Mouse (Mus musculus): ENCODE results near the gene Meis2. TPM values are rescaled to one million over a fixed set of nuclear protein-coding genes. Genes with fewer than 3 reads are reported as not detected.
A peak's percentile ranks its signal among the peaks of the same experiment; 100 is the strongest.

Meis2 gene
- polyA plus RNA-seq, 1 experiment from 2014 or later = 117 TPM

- DNase-seq (ENCODE audit: low spot score) (no peak), ATAC-seq (ENCODE audit: insufficient read depth, low FRiP score, low TSS enrichment) (no peak)
- 2% methylated on average over 13 of the region's 13 CpGs for WGBS
- peak overlapping the region; percentile 26 for H3K4me3 ChIP-seq (ENCODE audit: low read depth, low read length)
- peak overlapping the region; percentile 55 for H3K4me2 ChIP-seq (ENCODE audit: low read depth)
- H3K4me1 ChIP-seq (ENCODE audit: control insufficient read depth, insufficient read depth, low read length) = peaks cover 43% of the 10 kb centered on the region
- H3K27ac ChIP-seq (ENCODE audit: low read depth, low read length) = 0 out of 2 replicates have a peak overlapping the region, but pooled peaks have one; percentile 45
- 0 out of 2 replicates have a peak overlapping the region, but pooled peaks have one; percentile 9 for H3K9ac ChIP-seq (ENCODE audit: low read length)
- peaks cover 11% of the 10 kb centered on the region; the same call in 1 of the 2 replicates for H3K27me3 ChIP-seq (ENCODE audit: control insufficient read depth, insufficient read depth, low read length)
- no peaks in the 10 kb centered on the region for H3K36me3 ChIP-seq (ENCODE audit: control insufficient read depth, insufficient read depth, low read length)
- H3K9me3 ChIP-seq (ENCODE audit: control insufficient read depth, low read length) = no peaks in the 10 kb centered on the region
Measured at GRCm38 (mm10) chr2:115856401-115857073, 209.1 kb downstream of the Meis2 start.

- Histone ChIP-seq H3K9me3 (ENCODE audit: control insufficient read depth, low read length) (no peaks in the 10 kb centered on the region), H3K4me1 (ENCODE audit: control insufficient read depth, insufficient read depth, low read length) (peaks cover 36% of the 10 kb centered on the region), H3K36me3 (ENCODE audit: control insufficient read depth, insufficient read depth, low read length) (no peaks in the 10 kb centered on the region), H3K27ac (ENCODE audit: low read depth, low read length) (peak overlapping the region; percentile 45; the same call in 1 of the 2 replicates), H3K4me2 (ENCODE audit: low read depth) (peak overlapping the region; percentile 55), H3K27me3 (ENCODE audit: control insufficient read depth, insufficient read depth, low read length) (peaks cover 11% of the 10 kb centered on the region; the same call in 1 of the 2 replicates), H3K9ac (ENCODE audit: low read length) (0 out of 2 replicates have a peak overlapping the region, but pooled peaks have one; percentile 9), H3K4me3 (ENCODE audit: low read depth, low read length) (peak overlapping the region; percentile 26)
- under 1% methylated on average over 33 of the region's 33 CpGs for WGBS
- DNase-seq (ENCODE audit: low spot score) = peak; percentile 91
- peak; percentile 29 for ATAC-seq (ENCODE audit: insufficient read depth, low FRiP score, low TSS enrichment)
Measured at GRCm38 (mm10) chr2:115855511-115856400, 209.9 kb downstream of the Meis2 start.

- Histone ChIP-seq H3K9me3 (ENCODE audit: control insufficient read depth, low read length) (no peaks in the 10 kb centered on the region), H3K4me1 (ENCODE audit: control insufficient read depth, insufficient read depth, low read length) (peaks cover 33% of the 10 kb centered on the region), H3K36me3 (ENCODE audit: control insufficient read depth, insufficient read depth, low read length) (no peaks in the 10 kb centered on the region), H3K9ac (ENCODE audit: low read length) (peak overlapping the region; percentile 44), H3K27me3 (ENCODE audit: control insufficient read depth, insufficient read depth, low read length) (peaks cover 11% of the 10 kb centered on the region; the same call in 1 of the 2 replicates), H3K4me3 (ENCODE audit: low read depth, low read length) (peak overlapping the region; percentile 23), H3K4me2 (ENCODE audit: low read depth) (peak overlapping the region; percentile 46), H3K27ac (ENCODE audit: low read depth, low read length) (no peak overlapping the region)
- under 1% methylated on average over 25 of the region's 25 CpGs for WGBS
- no peak for ATAC-seq (ENCODE audit: insufficient read depth, low FRiP score, low TSS enrichment)
- no peak for DNase-seq (ENCODE audit: low spot score)
Measured at GRCm38 (mm10) chr2:115854828-115855311, 210.8 kb downstream of the Meis2 start.

- no peak for DNase-seq (ENCODE audit: low spot score)
- Histone ChIP-seq H3K4me2 (ENCODE audit: low read depth) (peak overlapping the region; percentile 46), H3K9me3 (ENCODE audit: control insufficient read depth, low read length) (no peaks in the 10 kb centered on the region), H3K27me3 (ENCODE audit: control insufficient read depth, insufficient read depth, low read length) (peaks cover 11% of the 10 kb centered on the region; the same call in 1 of the 2 replicates), H3K9ac (ENCODE audit: low read length) (no peak overlapping the region; the same call in 1 of the 2 replicates), H3K27ac (ENCODE audit: low read depth, low read length) (no peak overlapping the region), H3K4me3 (ENCODE audit: low read depth, low read length) (peak overlapping the region; percentile 23; the same call in 1 of the 2 replicates), H3K4me1 (ENCODE audit: control insufficient read depth, insufficient read depth, low read length) (peaks cover 33% of the 10 kb centered on the region), H3K36me3 (ENCODE audit: control insufficient read depth, insufficient read depth, low read length) (no peaks in the 10 kb centered on the region)
- WGBS = 7% methylated on average over 14 of the region's 14 CpGs
- ATAC-seq (ENCODE audit: insufficient read depth, low FRiP score, low TSS enrichment) = no peak
Measured at GRCm38 (mm10) chr2:115854007-115854827, 211.4 kb downstream of the Meis2 start.

GRCm38 (mm10) chr2:115853221-115853620 is 212.4 kb downstream of the Meis2 start:
- WGBS = 9% methylated on average over 4 of the region's 4 CpGs
- Histone ChIP-seq H3K36me3 (ENCODE audit: control insufficient read depth, insufficient read depth, low read length) (no peaks in the 10 kb centered on the region), H3K4me1 (ENCODE audit: control insufficient read depth, insufficient read depth, low read length) (peaks cover 33% of the 10 kb centered on the region), H3K4me2 (ENCODE audit: low read depth) (peak overlapping the region; percentile 57), H3K9me3 (ENCODE audit: control insufficient read depth, low read length) (no peaks in the 10 kb centered on the region), H3K9ac (ENCODE audit: low read length) (no peak overlapping the region; the same call in 1 of the 2 replicates), H3K27me3 (ENCODE audit: control insufficient read depth, insufficient read depth, low read length) (peaks cover 11% of the 10 kb centered on the region; the same call in 1 of the 2 replicates), H3K27ac (ENCODE audit: low read depth, low read length) (no peak overlapping the region), H3K4me3 (ENCODE audit: low read depth, low read length) (no peak overlapping the region)
- ATAC-seq (ENCODE audit: insufficient read depth, low FRiP score, low TSS enrichment) (no peak), DNase-seq (ENCODE audit: low spot score) (no peak)

GRCm38 (mm10) chr2:115852615-115853014 is 213.0 kb downstream of the Meis2 start:
- Histone ChIP-seq H3K4me3 (ENCODE audit: low read depth, low read length) (peak overlapping the region; percentile 30), H3K9ac (ENCODE audit: low read length) (peak overlapping the region; percentile 50), H3K4me2 (ENCODE audit: low read depth) (peak overlapping the region; percentile 57), H3K4me1 (ENCODE audit: control insufficient read depth, insufficient read depth, low read length) (peaks cover 33% of the 10 kb centered on the region), H3K27me3 (ENCODE audit: control insufficient read depth, insufficient read depth, low read length) (peaks cover 11% of the 10 kb centered on the region; the same call in 1 of the 2 replicates), H3K36me3 (ENCODE audit: control insufficient read depth, insufficient read depth, low read length) (no peaks in the 10 kb centered on the region), H3K27ac (ENCODE audit: low read depth, low read length) (peak overlapping the region; percentile 53; the same call in 1 of the 2 replicates), H3K9me3 (ENCODE audit: control insufficient read depth, low read length) (no peaks in the 10 kb centered on the region)
- ATAC-seq (ENCODE audit: insufficient read depth, low FRiP score, low TSS enrichment) (peak; percentile 46), DNase-seq (ENCODE audit: low spot score) (peak; percentile 86)
- WGBS = under 1% methylated on average over 22 of the region's 22 CpGs

- no peaks in the 10 kb centered on the region for H3K9me3 ChIP-seq (ENCODE audit: control insufficient read depth, low read length)
- no peak overlapping the region for H3K4me3 ChIP-seq (ENCODE audit: low read depth, low read length)
- peaks cover 32% of the 10 kb centered on the region for H3K4me1 ChIP-seq (ENCODE audit: control insufficient read depth, insufficient read depth, low read length)
- ATAC-seq (ENCODE audit: insufficient read depth, low FRiP score, low TSS enrichment) = no peak
- no peaks in the 10 kb centered on the region for H3K36me3 ChIP-seq (ENCODE audit: control insufficient read depth, insufficient read depth, low read length)
- no peak for DNase-seq (ENCODE audit: low spot score)
- peak overlapping the region; percentile 57 for H3K4me2 ChIP-seq (ENCODE audit: low read depth)
- WGBS = 22% methylated on average over 11 of the region's 11 CpGs
- H3K27ac ChIP-seq (ENCODE audit: low read depth, low read length) = peak overlapping the region; percentile 53; the same call in 1 of the 2 replicates
- H3K27me3 ChIP-seq (ENCODE audit: control insufficient read depth, insufficient read depth, low read length) = peaks cover 11% of the 10 kb centered on the region; the same call in 1 of the 2 replicates
- no peak overlapping the region; the same call in 1 of the 2 replicates for H3K9ac ChIP-seq (ENCODE audit: low read length)
Measured at GRCm38 (mm10) chr2:115852109-115852508, 213.5 kb downstream of the Meis2 start.
